Mouse (Mus musculus): Measurements from ENCODE around the gene Wwc1. TPM values are rescaled to one million over a fixed set of nuclear protein-coding genes. Genes with fewer than 3 reads are reported as not detected.

Gene Wwc1
- total RNA-seq (2021) = 100 to 1,000 TPM; 138 TPM

DNA sequence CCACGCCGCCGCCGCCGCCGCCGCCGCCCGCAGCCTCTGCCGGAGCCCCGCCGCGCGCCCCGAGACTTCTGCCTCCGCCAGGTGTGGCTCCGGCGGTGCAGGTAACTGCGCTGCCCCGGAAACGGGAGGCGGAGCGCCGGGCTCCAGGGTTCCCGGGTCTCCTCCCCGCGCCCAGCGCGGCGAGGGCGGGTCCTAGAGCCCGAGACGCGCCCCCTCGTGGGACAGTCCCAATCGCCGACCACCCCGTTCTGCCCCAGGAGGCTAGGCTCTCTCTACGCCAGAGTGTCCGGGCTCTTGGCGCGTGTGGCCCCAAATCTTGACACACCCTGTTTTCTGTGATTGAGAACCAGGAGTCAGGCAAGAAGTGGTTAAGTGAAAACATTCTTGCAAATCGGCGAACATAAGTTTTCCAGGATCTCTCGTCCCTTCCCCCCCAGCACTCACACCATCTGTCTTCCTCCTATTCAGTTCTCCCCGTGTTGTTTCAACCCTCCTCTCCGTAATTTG lies at the start of gene Wwc1:
Gene Wwc1, minus strand, starts transcription at position 117 of the 507 bp plus-strand sequence.
- DNase-seq (ENCODE audit: low spot score in 2 of 2) = peak; percentile 69 to 87
- intact Hi-C loops (cut with DNase I) = loop anchor here (1.0 kb wide), 1 partner anchor 77 kb away; no protein-coding TSS in a partner anchor

DNA sequence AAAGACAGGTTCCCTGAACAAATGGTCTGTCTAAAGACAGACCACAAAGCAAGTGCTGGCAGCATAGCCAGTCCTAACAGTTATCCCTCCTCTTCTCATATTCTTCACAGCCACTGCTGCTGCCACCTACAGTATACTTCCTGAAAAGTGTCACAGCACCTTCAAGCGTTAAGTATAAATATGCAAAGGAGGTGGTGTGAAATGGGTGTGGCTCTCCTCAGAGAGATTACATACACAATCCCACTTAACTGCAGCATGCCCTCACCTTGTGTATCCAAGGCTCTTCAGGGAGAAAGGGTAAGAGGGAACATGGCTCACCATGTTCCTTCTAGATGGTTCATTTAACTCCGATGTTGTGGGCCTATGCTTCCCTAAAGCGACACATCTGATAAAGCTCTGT lies 39.7 kb upstream of the Wwc1 start:
- intact Hi-C loops (cut with DNase I) = no loop called here
- DNase-seq (ENCODE audit: low spot score in 2 of 2) = no peak

DNA sequence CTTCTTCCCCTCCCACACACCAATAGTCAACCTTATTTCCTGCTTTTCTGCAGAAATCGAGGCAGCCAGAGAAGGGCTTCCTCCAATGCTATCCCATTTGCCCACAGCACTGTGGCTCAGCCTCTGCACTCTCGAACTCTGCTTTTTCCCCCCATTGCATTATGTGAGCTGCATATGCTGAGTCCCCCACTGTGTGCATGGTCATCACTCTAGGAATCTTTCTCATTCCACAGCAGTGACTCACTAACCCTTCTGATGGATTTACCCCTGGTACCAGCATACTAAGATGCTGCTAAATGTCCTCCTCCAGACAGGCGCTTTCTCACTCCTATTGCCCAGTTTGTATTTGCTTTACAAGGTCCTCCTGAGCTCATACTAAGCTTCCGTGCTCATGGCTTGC lies 32.9 kb upstream of the Wwc1 start:
- intact Hi-C loops (cut with DNase I) = no loop called here
- DNase-seq (ENCODE audit: low spot score in 2 of 2) = no peak

DNA sequence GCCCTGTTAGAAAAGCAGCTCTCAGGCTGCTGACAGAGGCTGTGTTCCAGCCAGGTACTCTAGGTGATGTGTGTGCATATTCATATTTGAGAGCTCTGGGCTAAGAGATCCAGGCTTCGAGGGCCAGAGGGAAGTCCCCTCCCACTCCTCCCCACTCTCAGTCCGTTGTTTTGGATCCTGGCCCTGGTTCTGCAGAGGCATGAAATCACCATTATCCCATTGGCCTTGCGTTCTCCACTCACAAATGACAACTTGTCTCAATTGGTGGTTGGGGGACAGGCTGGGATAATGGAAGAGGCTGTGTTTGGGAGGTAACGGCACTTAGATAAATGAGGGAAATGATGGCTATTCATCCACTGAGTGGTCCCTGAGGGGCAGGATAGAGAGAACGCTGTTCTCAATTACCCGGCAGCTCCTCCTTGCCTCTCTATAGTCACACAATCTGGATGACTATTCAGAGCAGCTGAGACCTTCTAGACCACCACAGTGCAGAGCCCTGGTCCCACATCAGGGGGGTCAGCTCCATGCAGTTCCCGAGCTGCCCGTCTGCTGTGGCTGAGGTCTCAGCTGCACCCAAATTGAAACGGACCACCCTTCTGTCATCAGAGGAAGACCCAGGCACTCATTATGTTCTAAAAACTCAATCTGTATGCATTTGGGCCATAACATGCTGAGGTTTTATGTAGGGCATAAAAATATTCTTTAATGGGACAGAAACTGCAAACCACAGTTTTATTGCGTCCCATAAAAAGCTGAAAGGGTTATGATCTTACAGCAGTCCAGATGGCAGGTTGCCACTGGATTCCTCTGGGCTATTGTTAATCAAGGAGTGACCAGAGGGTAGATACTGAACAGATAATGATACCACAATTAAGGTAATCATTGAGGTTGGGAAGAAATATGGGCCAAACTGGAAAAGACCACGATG lies 29.2 kb upstream of the Wwc1 start:
- intact Hi-C loops (cut with DNase I) = no loop called here

DNA sequence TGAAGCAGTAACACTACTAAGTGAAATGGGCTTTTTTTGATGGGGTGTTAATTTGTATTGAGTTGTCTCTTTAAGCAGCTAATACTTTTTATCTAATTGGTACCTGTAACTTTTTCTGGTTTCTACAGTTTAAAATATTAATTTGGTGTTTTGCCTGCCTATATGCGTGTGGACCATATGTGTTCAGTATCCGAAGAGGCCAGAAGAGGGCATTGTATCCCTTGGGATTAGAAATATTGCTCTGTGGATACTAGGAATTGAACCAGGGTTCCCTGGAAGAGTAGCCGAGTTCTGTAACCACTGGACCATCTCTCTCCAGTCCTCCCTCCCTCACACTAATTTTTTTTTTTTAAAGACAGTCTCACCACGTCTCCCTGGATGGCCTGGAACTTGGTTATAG lies 22.6 kb upstream of the Wwc1 start:
- intact Hi-C loops (cut with DNase I) = loop anchor here (5.0 kb wide), 1 partner anchor 1161 kb away; no protein-coding TSS in a partner anchor
- no peak for DNase-seq (ENCODE audit: low spot score in 2 of 2)

More for the DNA sequence above, 29.2 kb upstream of the Wwc1 start:
- no peak for DNase-seq (ENCODE audit: low spot score in 2 of 2)

DNA sequence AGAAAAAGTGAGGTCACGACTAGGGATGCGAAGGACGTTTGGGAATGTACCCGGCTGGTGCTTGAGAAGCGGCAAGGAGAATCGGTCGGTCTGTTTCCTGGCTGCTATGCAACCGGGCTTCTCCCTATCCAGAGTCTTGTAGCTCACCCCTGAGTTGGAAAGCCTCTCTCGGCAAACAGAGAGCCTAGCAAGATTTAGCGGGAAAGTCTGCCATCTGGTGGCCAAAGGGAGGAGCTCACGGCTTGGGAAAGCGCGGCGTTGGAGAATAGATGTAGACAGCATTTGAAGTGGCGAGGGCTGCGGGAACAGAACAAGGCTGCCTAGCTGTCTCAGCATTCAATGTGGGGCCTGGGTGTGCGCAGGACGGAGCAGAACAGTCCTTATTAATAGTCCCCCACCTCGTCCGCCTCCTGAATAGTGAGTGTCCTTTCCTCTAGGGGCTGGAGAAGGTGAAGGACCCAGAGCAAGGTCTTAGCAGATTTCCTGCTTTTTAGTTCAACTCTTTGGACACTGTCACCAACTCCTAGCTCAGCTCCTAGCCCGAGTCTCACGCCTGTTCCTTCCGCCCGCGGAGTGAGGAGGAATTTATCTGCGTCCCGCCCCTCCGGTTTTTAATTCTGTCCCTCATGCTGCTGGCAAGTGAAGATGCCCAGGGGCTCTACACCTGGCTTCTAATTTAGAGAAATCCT lies 21.1 kb upstream of the Wwc1 start:
- intact Hi-C loops (cut with DNase I) = loop anchor here (5.0 kb wide), 1 partner anchor 1159 kb away; no protein-coding TSS in a partner anchor
- peak; percentile 93 to 98 for DNase-seq (ENCODE audit: low spot score in 2 of 2)

DNA sequence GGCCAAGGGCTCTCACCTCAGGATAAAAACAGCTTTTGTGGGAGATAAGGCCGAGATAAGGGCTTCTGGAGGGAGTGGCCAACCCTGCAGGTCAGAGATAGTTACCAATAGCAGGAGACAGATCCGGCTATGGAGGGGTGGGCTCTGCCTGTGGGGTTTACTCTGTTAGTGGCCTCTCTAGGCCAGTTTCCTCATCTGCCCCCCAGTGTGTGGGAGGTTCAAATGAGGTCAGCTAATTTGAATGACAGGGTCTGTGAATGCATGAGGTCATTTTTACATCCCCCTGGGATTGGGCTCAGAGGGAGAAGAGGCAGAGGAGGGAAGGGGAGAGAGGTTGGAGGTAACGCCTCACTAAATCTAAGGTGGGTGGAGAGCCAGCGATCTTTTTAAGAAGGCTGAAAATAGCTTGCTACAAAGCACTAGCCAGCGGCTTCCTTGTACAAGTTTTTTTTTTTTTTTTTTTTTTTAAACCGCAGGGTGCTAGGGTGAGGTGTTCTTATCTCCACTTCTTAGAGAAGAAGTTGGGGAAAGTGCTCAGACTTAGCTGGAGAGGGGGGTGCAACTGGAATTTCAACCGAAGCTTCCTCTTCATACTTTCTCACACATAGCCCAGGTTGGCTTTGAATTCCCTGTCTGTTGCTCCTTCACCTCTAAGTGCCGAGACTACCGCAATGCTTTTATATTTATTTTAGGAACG lies 20.4 kb upstream of the Wwc1 start:
- no peak for DNase-seq (ENCODE audit: low spot score in 2 of 2)
- intact Hi-C loops (cut with DNase I) = loop anchor here (5.0 kb wide), 1 partner anchor 1158 kb away; no protein-coding TSS in a partner anchor

DNA sequence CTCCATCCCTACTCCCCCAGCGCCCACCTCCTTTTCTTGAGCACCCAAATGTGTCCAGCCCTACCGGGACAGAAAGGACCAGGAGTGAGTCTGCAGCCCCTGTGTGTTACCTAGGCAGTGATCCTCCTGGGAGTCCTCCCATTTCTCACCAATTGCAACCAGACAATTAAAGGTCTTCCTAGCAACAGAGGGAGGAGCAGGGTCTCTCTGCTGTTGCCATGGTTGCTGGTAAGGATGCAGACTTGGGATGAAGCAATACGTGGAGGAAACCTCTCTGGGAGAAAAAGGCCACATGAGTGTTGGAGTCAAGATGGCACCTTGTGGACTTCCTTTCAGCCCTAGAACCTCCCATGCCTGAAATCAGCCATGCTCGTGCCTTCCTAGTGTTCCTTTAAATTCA lies 19.7 kb upstream of the Wwc1 start:
- intact Hi-C loops (cut with DNase I) = loop anchor here (5.0 kb wide), 1 partner anchor 1158 kb away; no protein-coding TSS in a partner anchor
- DNase-seq (ENCODE audit: low spot score in 2 of 2) = peak in 1 of 2 experiments; percentile 26

DNA sequence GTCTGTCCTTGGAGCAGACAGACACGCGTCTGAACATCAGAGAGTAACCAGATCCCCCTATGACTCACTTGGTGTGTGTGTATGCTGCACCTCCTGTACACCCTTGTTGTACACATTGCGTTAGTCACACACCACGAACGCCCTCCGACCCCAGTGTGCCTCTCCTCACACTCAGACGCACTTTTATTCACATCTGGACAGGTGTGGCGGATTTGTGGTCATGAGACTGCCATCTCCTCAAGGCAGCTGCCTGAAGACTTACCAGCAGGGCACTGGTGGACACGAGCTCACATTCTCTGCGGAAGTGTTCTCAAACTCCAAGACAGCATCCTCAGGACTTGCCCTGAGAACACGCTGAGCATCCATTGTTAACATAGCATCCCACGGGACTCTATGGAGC lies 17.7 kb upstream of the Wwc1 start:
- DNase-seq (ENCODE audit: low spot score in 2 of 2) = no peak
- intact Hi-C loops (cut with DNase I) = no loop called here

DNA sequence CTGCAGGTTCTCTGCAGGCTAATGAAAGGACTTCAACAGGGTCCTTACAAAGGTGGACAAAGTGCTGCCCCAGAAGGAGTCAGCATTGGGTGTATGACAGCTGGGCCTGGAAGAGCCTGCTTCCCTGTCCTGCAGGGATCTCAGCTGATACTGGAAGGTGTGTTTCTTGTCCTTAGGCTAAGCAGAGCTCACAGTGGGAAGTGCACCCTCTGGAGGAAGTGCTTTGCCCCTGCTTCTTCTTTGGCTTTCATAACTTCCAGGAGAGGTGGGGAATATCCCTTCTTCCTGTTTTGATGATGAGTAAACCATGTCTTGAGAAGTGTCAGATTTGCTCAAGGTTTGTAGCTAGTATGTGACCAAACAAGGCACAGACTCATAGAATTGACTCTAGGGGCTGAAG lies 15.0 kb upstream of the Wwc1 start:
- no peak for DNase-seq (ENCODE audit: low spot score in 2 of 2)
- intact Hi-C loops (cut with DNase I) = no loop called here

DNA sequence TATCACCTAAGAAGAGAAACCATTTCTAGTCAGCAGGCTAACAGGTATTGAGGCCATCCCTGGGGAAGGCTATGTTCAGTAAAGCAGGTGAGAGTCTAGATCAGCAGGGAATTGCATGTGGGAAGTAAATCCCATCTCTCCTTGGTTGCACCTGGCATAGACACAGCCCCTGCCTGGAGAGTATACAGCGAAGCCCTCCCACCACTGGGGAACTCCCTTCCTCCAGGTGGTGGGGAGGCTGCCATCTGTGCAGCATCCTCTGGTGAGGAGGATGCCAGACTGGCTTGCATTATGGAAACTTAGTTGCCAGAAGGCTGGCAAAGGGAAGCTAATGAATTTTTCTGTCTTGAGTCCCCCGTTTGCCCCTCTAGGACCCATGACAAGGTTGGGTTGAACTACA lies 11.5 kb upstream of the Wwc1 start:
- DNase-seq (ENCODE audit: low spot score in 2 of 2) = peak; percentile 56 to 88
- intact Hi-C loops (cut with DNase I) = loop anchor here (5.0 kb wide), 1 partner anchor 135 kb away; no protein-coding TSS in a partner anchor

DNA sequence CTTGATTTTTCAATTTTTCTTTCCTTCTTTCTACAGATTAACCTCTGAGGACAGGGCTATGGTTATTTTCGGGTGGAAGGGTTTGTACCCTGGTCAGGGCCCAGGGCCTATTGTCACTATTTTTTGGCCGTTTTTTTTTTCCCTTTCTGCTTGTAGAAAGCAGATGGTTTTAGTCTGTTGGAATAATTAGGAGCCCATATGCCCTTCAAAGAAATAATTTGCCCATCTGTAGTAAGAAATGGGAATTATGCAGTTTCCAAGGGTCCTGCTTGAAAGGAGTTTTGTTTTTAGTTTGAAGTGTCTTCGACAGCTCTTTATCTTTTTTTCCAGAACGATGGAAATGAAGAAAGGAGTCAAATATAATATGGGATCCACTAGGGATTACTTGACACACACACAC lies 9.6 kb upstream of the Wwc1 start:
- no peak for DNase-seq (ENCODE audit: low spot score in 2 of 2)
- intact Hi-C loops (cut with DNase I) = loop anchor here (5.0 kb wide), 1 partner anchor 133 kb away; no protein-coding TSS in a partner anchor

DNA sequence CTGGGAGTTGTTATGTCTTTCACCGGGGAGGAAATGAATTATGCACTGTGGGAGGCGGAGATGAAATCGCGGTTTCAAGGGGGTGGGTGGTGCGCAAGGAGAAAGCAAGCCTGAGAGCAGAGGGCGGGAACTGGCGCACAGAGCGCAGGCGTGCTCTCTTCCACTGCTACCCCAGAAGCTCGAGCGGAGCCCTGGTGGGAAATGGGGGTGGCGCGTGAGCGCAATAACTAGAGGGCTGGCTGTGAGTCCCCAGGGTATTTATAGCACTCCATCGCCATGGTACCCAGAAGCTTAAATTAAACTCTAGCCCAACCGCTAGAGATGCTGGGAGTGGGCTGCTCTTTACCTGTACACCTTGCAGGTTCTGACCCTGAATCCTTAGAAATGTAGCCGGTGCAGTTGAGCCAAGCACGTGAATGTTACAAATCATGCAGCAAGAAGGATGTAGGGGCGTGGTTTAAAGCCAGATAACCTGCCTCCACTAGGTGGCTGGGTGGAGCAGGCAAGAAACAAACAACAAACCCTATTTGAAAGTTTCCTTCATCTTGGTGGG lies 5.6 kb upstream of the Wwc1 start:
- intact Hi-C loops (cut with DNase I) = no loop called here
- DNase-seq (ENCODE audit: low spot score in 2 of 2) = peak; percentile 86 to 96

DNA sequence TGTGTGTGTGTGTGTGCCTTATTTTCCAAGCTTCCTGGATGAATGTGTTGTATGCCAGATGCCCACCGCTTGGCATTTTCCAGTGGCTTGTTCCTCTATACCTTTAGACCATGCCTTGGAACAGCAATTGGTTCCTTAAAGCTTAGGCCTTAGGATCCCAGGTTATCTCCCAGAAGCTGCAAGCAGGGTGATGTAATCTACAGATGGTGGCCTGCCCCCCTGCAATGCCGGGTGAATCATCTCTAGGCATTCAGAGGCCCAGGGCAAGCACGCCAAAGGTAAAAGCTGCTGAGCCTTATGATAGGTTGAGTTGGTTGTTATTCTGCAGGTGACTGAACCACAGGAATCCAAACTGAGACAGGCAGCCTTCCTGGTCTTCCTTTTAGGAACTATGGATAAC lies 2.4 kb upstream of the Wwc1 start:
- intact Hi-C loops (cut with DNase I) = no loop called here
- DNase-seq (ENCODE audit: low spot score in 2 of 2) = no peak

DNA sequence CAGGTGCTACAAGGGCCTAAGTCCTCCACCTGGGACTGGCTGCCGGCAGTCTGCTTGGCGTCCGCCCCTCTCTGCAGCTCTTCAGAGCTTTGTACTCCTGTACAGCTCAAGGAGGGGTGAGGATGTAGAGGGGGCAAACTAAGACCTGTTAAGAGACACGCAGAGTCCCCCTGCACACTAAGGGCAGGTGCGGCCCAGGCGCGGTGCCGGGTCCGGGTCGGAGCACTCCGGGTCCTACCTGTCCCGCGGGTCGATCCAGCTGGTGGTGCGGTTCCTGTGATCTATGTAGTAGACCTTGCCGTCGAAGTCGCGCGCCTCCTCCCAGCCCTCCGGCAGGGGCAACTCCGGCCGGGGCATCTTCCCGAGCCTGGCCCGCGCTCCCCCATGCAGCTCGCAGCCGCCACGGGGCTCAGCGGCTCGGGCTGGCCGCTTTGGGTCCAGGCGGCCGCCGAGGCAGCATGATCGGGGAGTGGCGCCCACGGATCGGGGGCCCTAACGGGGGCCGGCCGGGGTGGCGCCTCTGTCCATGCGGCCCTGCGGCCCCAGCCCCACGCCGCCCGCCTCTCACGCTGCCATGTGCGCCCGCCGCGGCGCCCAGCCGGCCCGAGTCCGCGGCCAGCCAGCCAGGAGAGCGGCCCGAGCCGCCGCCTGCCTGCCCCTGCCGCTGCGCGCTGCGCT lies 455 bp downstream of the Wwc1 start:
- DNase-seq (ENCODE audit: low spot score in 2 of 2) = peak in 1 of 2 experiments; percentile 49
- intact Hi-C loops (cut with DNase I) = loop anchor here (1.0 to 2.0 kb wide), 2 partner anchors 59 to 77 kb away; no protein-coding TSS in a partner anchor

DNA sequence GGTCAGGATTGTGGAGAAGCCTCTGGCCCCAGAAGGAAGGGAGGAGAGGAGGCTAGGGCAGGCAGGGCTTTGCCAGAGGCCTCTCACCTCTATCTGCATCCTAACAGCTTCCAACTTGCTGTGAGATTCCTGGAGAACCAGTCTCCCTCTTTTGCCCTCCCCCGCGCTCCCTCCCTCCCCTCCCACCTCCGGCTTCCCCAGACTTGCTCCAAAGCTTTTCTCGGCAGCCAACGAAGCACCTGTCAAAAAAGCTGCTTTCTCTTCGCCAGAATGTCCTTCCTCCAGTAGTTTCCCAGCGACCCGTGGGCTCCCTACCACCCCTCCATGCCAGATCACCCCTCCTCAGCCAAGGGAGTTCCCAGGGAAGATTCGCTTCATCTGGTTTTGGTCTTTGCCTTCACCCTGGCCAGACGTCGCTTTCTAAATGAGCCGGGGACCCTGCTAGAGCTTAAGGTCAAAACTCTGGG lies 1.0 kb downstream of the Wwc1 start:
- DNase-seq (ENCODE audit: low spot score in 2 of 2) = peak in 1 of 2 experiments; percentile 57
- intact Hi-C loops (cut with DNase I) = loop anchor here (2.0 kb wide), 1 partner anchor 58 kb away; no protein-coding TSS in a partner anchor

DNA sequence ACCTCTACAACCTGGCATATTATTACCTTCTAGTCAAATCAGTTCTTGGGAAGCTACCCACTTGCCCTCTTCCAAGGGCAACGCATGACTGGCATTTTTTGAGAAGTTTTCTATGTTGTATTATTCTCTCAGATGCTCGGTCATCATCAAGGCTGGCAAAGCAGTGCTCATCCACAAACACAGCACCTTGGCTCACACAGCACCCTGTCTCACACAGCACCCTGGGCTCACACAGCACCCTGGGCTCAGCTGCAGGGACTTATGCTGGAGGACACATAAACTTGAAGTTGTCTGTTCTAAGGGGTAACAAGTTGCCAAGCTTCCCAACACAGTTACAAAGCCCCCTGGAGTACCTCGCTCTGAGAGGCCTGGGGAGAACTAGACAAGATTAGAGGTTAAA lies 2.5 kb downstream of the Wwc1 start:
- DNase-seq (ENCODE audit: low spot score in 2 of 2) = no peak
- intact Hi-C loops (cut with DNase I) = loop anchor here (2.0 kb wide), 1 partner anchor 57 kb away; no protein-coding TSS in a partner anchor

DNA sequence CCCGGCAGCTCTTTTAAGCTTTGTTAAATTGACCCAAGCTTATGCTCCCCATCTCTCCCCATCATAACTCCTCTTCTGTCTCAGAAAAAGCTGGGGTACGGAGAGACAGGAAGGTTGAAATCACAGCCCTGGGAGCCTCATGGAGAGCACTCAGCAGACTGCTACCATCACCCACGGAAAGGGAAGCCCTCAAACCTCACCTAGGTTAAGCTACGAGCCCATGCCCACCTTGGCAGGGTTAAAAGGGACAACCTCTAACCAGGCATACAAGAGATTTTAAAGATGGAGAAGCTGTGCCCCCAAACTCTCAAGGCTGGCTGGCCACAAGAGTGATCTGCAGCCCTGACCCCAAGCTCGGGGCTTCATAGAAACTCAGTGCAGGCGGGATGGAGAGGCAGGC lies 3.2 kb downstream of the Wwc1 start:
- intact Hi-C loops (cut with DNase I) = no loop called here

More for the DNA sequence above, 3.2 kb downstream of the Wwc1 start:
- DNase-seq (ENCODE audit: low spot score in 2 of 2) = no peak
